Mouse (Mus musculus) ES-Bruce4 (cell line): ENCODE results near the gene 1700013F07Rik. TPM values are rescaled to one million over a fixed set of nuclear protein-coding genes. Genes with fewer than 3 reads are reported as not detected.
"Not testable (repeated sequence)": the region's sequence is repeated elsewhere in the genome, so short reads cannot be mapped to it uniquely, and the experiment has no call there.

Experiments used
- H3K27ac ChIP-seq: 2 replicates; pipeline ENCODE4 v1.5.1; 2012; ENCODE audit warnings: low read length, inconsistent platforms; ENCODE audit not compliant: insufficient read depth
- H3K27me3 ChIP-seq: 2 replicates; pipeline ENCODE4 v1.6.1; 2012; ENCODE audit warnings: mild to moderate bottlenecking, low read length, inconsistent platforms; ENCODE audit not compliant: control insufficient read depth, poor library complexity, insufficient read depth, severe bottlenecking
- H3K36me3 ChIP-seq: 2 replicates; pipeline ENCODE4 v1.6.1; 2012; ENCODE audit warnings: inconsistent platforms, mild to moderate bottlenecking, low read length, moderate library complexity; ENCODE audit not compliant: control insufficient read depth, poor library complexity, insufficient read depth, severe bottlenecking
- H3K4me1 ChIP-seq: one replicate; pipeline ENCODE4 v1.8.1; 2011; ENCODE audit warnings: low read length; ENCODE audit not compliant: control insufficient read depth, insufficient read depth
- H3K4me3 ChIP-seq: 2 replicates; pipeline ENCODE4 v1.5.1; 2011; ENCODE audit warnings: low read depth, mild to moderate bottlenecking, low read length
- H3K9ac ChIP-seq: 2 replicates; pipeline ENCODE4 v1.6.1; 2012; ENCODE audit warnings: low read depth, mild to moderate bottlenecking, inconsistent platforms; ENCODE audit not compliant: poor library complexity, severe bottlenecking
- H3K9me3 ChIP-seq: replicated peaks from 2 replicates; pipeline ENCODE4 v1.6.1; 2012; ENCODE audit warnings: mild to moderate bottlenecking, low read length, inconsistent platforms; ENCODE audit not compliant: control insufficient read depth, poor library complexity, insufficient read depth, severe bottlenecking
- CTCF ChIP-seq: IDR thresholded peaks from one replicate; pipeline ENCODE4 v1.8.1; 2011; ENCODE audit warnings: low read depth, low read length
- EP300 ChIP-seq: IDR thresholded peaks from 2 replicates; pipeline ENCODE4 v1.6.1; 2011; ENCODE audit warnings: low read depth, low read length; ENCODE audit not compliant: insufficient read depth
- POLR2A ChIP-seq: IDR thresholded peaks from one replicate; pipeline ENCODE4 v1.8.1; 2011; ENCODE audit warnings: low read length; ENCODE audit not compliant: insufficient read depth
- polyA plus RNA-seq: library from polyadenylated mRNA; stranded (reverse); fragments of >200 nt; gene quantifications from 2 replicates; pipeline ENCODE4 v1.2.4, GENCODE M21; 2011; ENCODE audit warnings: low read depth; ENCODE audit not compliant: missing spikeins, insufficient read depth, insufficient read length

1700013F07Rik gene
- polyA plus RNA-seq, 1 experiment: not detected

GRCm38 (mm10) chr3:108562133-108562730, 28.3 kb downstream of the 1700013F07Rik start, which contains the start of gene Tmem167b:
Gene Tmem167b (minus strand): TSS chr3:108562466.
- H3K9ac ChIP-seq: peak within 1 kb of the TSS; percentile 87
- H3K9me3 ChIP-seq: no peaks in the 10 kb centered on the region
- no peaks in the 10 kb centered on the region for H3K4me1 ChIP-seq
- peak within 1 kb of the TSS; percentile 86 for H3K4me3 ChIP-seq
- TF ChIP-seq POLR2A (no peak), EP300 (peak; percentile 85)
- no peaks in the 10 kb centered on the region for H3K27me3 ChIP-seq
- peak within 1 kb of the TSS; percentile 24; the same call in 1 of the 2 replicates for H3K27ac ChIP-seq
- peaks cover 7% of the 10 kb centered on the region for H3K36me3 ChIP-seq

GRCm38 (mm10) chr3:108562777-108563271, 28.9 kb downstream of the 1700013F07Rik start:
- Histone ChIP-seq H3K4me3 (peak overlapping the region; percentile 41), H3K27me3 (no peaks in the 10 kb centered on the region), H3K9ac (peak overlapping the region; percentile 56), H3K4me1 (no peaks in the 10 kb centered on the region), H3K27ac (peak overlapping the region; percentile 24; the same call in 1 of the 2 replicates), H3K36me3 (peaks cover 7% of the 10 kb centered on the region), H3K9me3 (no peaks in the 10 kb centered on the region)
- TF ChIP-seq CTCF (no peak), EP300 (no peak), POLR2A (no peak)

GRCm38 (mm10) chr3:108563309-108563708, 29.4 kb downstream of the 1700013F07Rik start:
- no peaks in the 10 kb centered on the region for H3K9me3 ChIP-seq
- H3K27me3 ChIP-seq: no peaks in the 10 kb centered on the region
- no peak overlapping the region; the same call in 1 of the 2 replicates for H3K4me3 ChIP-seq
- H3K36me3 ChIP-seq: peaks cover 7% of the 10 kb centered on the region
- TF ChIP-seq CTCF (peak; percentile 37), EP300 (no peak), POLR2A (no peak)
- H3K9ac ChIP-seq: peak overlapping the region; percentile 56
- H3K27ac ChIP-seq: no peak overlapping the region
- H3K4me1 ChIP-seq: no peaks in the 10 kb centered on the region

GRCm38 (mm10) chr3:108567990-108568877, 34.3 kb downstream of the 1700013F07Rik start:
- Histone ChIP-seq H3K9me3 (no peaks in the 10 kb centered on the region), H3K36me3 (no peaks in the 10 kb centered on the region), H3K4me1 (no peaks in the 10 kb centered on the region), H3K4me3 (peak overlapping the region; percentile 22; the same call in 1 of the 2 replicates), H3K9ac (no peak overlapping the region), H3K27me3 (no peaks in the 10 kb centered on the region), H3K27ac (no peak overlapping the region)
- TF ChIP-seq POLR2A (no peak), EP300 (no peak), CTCF (no peak)

- not testable (repeated sequence) for H3K4me3 ChIP-seq, H3K36me3 ChIP-seq, H3K9ac ChIP-seq, H3K9me3 ChIP-seq, H3K27ac ChIP-seq, H3K4me1 ChIP-seq, H3K27me3 ChIP-seq
These were observed 35.7 kb downstream of the 1700013F07Rik start for GRCm38 (mm10) chr3:108569636-108570035.

GRCm38 (mm10) chr3:108570813-108571212, 36.9 kb downstream of the 1700013F07Rik start:
- Histone ChIP-seq H3K4me1 (no peaks in the 10 kb centered on the region), H3K27ac (no peak overlapping the region), H3K27me3 (no peaks in the 10 kb centered on the region), H3K4me3 (no peak overlapping the region), H3K9ac (no peak overlapping the region), H3K9me3 (no peaks in the 10 kb centered on the region), H3K36me3 (no peaks in the 10 kb centered on the region; the same call in 1 of the 2 replicates)
- TF ChIP-seq EP300: no peak
- no peak for TF ChIP-seq POLR2A
- TF ChIP-seq CTCF: no peak
